Mouse (Mus musculus) heart, postnatal 4 days (tissue): Measurements from ENCODE around the gene Cdh22. TPM values are rescaled to one million over a fixed set of nuclear protein-coding genes. Genes with fewer than 3 reads are reported as not detected.

Experiments
- DNase-seq: peaks from one replicate; pipeline ENCODE4 v3.0.0; 2021
- total RNA-seq, 2 experiments: library from RNA; stranded (reverse); gene quantifications; 2 replicates each; pipeline ENCODE4 v1.2.3; 2021

Gene Cdh22
- total RNA-seq, 2 experiments from 2014 or later, result 0.24 to 0.27 TPM

DNA sequence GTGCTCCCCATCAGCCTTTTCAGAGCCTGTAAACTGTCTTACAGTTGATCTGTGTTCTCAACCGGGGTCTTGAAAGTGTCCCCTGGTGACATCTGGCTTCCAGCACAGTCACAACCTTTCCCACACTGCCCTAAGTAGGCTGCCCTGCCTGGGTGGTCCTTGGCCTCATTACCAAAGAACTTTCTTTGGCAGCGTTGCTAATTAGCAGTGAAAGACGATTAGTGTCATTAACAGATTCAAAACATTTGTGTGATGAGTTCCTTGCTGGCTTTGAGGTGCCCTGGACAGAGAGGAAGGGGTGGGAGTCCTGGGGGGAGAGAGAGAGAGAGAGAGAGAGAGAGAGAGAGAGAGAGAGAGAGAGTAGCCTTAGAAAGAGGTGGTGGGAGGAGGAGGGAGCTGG, 14.3 kb upstream of the Cdh22 start:
- DNase-seq, result no peak

DNA sequence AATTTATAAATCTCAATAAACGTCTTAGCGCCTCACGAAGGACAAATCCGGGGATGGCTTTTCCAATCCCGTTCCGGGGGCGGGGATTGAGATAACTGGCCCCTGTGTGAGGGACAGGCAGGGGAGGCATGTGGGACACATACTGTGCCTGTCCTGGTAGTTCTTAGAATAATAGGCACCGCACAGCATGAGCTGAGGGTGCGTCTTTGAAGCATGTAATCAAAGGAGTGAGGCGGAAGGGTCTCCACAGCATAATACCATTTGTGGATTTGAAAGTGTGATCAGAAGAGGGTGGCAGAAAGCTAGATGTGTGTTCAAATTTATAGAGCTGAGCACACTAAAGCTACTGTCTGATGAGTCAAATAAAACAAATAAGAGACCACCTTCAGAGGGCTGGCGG, 11.7 kb upstream of the Cdh22 start:
- DNase-seq, result no peak

DNA sequence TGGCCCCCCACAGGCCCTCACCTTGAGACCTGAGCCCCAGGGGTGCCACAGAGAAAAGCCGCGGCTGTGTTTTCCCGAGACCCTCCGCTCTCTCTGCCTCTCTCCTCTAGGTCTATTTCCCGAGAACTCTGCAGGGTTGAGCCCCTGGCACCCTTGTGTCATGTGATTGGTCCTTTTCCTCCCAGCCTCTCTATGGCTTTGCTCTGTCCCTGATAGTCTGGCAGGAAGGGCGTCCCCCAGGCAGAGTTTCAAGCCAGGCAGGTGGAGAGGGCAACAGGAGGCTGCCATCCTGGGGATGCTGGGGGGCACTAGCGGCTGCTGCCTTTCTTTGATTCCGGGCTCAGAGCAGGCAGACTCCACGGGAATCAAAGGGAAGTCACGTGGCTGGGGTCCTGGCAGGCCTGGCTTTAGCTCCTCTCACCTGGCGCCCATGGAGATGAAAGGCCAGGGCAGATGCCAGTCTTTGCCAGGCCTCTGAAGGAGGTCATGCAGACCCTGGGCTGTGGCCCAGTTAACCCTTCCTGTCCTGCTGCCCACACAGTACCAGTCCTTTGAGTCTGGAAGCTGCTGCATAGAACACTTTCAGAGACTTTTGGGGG, 8.6 kb upstream of the Cdh22 start:
- DNase-seq, result no peak

DNA sequence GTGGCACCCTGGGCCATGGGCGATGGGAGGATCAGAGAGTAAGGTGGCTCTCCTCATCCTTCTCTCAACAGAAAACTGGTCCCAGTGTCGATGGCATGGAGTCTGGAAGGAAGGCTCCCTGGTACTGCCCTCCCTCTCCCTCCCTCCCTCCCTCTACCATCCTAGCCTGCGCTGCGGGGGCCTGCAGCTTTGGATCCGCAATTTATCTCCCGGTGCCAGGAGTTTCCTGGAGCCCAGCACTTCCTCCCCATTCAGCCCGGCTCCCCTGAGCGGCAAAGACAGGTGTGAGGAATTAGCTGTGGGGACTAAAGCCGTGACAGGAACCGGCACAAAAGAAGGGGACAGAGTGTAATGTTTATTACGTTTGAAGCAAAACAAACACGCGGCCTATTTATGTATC, 7.9 kb upstream of the Cdh22 start:
- no peak for DNase-seq

DNA sequence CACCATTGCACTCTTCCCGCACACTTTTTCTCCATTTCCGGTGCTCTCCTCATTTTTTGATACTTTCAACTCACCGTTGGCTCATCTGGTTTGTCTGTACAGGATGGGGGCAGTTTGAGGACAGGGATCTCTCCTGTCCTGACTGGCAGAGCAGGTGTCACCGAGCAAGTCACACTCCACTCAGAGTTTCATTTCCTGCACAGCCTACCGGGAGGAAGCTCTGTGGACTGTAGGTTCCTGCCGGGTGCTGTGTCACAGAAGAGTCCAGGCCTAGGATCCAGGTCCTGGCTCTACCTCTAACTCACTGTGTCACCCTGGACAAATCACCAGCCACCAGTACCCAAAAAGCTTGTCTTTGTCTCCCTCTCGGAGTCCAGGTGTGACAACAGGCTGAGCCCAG, 7.1 kb upstream of the Cdh22 start:
- DNase-seq, result no peak

DNA sequence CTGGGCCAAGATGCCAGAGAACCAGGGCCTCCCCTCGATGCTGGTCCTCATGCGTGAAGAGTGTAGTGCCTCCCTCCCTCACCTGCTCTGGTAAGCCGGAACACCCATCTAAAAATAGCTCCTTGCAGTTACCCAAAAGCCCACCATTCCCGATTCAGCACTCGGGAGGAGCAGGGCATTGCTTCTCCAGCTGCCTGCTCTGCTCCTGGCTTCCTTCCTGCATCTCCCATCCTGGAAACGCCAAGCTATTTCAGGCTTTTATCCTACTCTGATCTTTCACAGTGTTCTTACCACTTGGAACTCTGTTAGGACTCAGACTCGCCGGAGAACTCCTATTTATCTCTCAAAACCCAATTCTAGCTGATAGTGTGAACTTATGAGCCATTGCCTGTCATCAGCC, 5.7 kb upstream of the Cdh22 start:
- no peak for DNase-seq

DNA sequence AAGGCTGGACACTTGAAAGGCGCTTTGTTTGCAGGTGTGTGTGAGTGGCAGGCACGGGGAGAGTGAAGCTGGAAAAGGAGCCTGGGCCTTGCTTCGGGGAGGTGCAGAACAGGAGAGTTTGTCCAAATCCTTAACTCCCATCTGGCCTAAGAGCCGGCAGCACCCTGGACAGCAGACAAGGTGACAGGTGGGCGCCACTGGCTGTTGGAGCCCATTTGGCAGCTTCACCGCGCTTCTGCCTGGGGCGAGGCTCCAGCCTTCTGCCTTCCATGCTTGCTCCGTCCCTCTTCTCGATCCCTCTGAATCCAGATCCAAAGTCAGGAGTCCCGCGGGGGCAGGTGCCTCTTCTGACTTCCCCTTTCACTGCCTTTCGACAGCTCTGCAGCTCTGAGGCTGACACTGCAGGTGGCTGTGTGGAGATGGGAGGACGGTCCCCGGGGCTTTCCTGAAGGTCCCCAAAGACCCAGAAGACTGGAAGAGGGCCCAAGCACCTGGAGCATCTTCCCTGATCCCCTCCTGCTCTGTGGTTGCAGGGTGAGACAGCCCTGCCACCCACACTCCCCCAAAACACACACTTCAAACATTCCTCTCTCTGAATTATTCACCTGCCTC, 5.0 kb upstream of the Cdh22 start:
- peak; percentile 24 for DNase-seq

DNA sequence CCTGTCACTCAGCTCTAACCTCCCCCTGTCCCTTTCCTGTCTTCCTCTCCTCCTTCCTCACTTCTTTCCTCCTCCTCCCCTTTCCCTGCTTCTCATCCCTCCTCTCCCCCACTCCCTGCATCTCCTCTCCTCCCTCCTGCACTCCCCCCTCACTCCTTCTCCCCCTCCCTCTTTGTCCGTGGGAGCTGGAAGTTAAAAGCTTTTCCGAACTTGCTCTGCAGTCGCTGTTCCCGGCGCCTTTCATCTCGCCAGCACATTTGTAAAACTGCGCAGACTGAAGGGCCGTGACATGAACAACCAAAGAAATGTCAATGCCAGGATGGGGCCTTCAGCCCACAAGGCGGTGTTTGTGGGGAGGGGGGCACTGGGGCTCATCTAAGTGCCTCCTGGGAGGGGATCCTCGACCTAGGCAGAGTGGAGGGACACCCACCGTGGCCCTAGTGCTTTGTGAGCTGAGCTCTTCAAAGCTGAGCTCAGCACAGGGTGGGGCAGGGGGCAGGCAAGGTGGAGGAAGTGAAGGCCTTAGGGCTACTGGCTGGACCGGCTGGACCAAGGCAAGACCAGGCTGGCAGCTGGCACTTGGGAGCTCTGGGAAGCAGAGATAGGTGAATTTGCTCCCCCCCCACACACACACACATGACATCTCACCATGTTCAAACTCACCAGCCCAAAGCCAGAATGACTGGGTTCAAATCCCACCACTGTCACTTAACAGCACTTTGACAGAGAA, 3.9 kb upstream of the Cdh22 start:
- no peak for DNase-seq

DNA sequence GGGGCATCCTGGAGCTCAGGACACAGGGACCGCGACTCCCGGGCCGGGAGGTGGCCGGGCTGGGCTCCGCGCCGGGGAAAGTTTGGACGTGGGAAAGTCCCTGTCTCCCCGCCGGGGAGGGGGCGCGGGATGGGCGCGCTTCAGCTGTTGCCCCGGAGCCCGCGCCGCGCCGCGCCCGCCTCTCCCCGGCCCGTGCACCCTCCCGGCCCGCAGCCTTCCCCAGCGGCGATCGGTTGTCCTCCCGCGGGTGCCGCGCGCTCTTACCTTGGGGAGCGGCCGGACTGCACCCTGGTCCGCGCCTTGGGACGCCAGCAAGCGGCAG, 401 bp downstream of the Cdh22 start:
- DNase-seq, result no peak

DNA sequence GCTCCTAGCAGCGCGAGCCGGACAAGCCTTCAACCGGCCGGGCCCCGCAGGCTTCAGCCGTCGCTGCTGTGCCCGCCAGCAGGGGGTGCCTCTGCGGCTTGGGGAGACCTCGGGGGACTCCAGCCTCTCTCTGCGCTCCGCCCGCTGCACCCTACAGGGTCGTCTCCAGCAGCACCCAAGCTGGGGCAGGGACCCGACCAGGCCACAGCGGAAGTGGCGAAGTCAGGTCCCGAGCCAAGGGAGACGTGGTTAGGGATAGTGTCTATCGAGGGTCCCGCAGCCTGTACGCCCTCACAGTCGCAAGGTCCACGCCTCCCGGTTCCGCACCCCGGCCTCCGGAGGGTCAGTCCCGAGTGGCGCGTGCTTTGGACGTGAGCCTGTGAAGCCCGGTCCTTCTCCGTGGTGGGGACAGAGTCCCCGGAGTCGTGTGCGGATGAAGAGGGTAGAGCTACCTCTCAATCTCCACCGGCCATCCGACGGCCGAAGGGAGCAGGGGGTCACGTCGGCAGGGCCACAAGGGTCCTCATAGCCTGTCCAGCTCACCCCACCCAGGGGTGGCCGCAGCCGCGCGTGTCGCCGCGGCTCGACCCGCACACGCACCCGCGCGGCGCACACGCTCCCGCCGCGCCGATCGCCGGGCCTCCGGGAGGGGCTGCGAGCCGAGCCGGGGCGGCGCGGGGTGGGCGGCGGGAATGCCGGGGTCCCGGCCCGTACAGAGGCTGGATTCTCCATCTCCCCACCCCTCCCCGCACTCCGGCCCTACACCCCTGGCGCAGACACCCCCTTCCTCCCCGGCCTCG, 962 bp downstream of the Cdh22 start:
- peak; percentile 70 for DNase-seq

DNA sequence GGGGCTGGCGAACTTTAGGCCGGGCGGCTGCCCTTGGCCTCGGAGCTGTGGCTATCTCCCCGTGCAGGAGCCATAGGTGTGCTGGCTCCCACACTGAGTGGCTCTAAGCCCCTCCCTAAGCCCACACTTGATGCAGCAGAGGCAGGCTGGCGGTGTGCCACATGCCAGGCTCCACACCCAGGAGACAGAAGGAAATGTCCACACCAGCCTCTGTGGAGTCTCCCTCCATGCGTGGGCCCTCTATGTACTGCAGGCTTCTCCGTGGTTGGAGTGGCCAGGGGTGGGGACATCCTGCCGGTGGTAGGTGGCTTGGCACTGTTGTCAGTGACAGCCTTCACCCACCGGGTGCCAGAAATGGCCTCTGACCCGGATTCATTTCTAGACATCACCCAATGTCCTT, 5.6 kb downstream of the Cdh22 start:
- no peak for DNase-seq

DNA sequence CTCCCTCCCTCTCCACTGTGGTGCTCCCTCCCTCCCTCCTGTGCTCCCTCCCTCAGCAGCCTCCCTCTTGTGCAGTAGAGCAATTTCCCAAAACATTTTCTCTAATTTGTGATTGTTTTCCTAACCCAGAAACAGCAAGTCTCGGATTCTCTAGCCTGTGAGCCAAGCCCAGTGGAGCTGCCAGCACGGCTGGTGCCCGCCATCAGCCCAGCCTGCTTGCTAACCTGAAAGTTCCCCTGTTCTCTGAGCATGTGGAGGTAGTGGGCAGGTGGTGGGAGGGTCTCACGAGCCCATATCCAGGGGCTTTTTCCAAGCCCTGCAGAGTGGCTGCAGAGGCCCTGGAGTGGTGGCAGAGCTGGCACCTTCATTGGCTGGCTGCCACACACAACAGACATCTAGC, 10.8 kb downstream of the Cdh22 start:
- no peak for DNase-seq

DNA sequence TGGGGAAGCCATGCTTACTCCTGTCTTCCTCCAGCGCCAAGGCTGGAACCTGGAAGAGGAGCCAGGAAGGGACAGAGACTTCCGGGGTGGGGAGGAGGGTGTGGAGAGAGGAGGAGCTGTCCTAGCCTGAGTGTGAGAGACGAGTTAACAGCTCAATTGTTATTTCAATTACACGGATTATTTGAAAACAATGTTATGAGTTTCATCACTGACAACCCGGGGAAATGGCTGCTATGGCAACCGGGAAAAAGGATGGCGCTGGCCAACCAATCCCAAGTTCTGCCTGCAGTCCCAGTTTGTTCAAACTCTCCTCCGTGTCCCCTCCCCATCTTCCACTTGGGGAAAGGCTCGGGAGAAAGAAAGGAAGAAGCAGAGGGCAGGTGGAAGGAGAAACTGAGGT, 12.7 kb downstream of the Cdh22 start:
- DNase-seq, result no peak

DNA sequence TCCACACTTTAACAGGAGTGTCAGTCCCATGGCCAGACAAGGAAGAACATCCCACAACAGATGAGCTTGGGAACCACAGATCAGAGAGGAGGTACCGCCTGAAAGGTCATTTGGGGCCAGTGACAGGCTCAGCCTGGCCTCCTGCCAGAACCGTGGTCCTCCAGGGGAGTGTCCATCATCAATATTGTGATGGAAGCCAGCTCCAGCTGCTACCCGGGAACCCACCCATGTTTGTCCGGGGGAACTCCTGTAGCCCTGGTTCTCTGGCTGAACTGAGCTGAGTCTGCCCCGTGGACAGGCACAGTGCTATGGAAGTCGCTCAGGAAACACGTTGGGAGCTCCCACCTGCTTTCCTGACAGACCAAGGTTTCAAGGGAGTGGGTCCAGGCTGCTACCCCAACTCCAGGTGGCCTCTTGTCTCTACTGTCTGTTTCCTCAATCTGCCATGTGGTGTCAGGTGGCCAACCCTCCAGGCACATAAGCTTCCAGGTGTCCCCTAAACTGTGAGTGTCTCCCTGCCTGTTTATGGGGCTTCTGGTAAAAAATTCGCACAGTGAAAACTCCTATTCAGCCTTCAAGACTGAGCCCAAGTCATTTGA, 14.2 kb downstream of the Cdh22 start:
- no peak for DNase-seq

DNA sequence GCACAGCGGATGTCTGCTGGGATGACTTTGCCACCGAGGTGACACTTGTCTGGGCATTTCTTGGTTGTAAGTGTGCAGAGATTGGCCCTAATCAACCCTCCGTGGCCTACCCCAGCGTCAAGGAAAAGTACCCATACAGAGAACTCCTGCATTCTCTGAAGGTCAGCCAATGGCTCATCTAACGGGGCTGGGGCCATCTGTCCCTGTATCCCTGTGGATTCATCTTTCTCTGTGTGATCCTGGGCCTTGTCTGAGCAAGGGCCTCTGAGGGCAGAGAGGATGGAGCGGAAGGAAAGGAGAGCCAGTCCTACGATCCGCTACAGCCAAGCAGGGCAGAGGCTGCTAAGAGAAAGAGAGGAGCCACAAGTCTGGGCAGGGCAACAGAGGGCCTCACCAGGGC, 15.7 kb downstream of the Cdh22 start:
- no peak for DNase-seq

DNA sequence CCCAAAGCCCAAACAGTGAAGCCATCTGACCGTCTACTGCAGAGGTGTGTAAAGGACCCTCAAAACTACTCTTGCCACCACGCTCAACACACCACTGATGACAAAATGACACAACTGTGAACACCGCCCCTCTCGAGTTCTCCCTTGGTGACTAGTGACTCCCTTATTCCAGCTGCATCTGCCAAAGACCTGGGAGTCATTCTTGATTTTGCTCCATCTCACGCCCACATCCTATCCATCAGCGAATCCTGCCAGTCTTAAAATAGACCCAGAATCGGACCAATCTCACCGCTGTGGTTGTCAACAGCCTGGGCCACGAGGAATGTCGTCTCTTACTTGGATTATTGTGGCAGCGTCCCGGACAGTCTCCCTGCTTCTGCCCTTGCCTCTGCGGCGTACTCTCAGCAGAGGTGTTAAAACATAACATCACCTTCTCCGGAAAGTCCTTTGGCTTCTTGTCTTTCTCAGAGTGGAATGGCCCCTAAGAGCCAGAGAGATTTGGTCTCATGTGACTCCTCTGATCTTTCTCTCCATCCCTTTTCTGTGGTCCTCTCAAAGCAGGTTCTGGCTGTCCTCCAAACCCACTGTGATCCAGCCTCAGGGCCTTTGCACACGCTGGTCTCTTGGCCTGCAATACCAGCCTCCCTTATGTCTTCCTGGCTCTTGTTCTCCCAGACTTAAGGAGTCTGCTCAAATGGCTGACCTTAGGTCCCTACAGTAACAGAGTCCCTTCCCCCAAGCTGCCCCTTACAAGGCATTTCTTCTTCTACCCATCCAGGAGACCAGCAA, 17.1 kb downstream of the Cdh22 start:
- DNase-seq, result no peak

DNA sequence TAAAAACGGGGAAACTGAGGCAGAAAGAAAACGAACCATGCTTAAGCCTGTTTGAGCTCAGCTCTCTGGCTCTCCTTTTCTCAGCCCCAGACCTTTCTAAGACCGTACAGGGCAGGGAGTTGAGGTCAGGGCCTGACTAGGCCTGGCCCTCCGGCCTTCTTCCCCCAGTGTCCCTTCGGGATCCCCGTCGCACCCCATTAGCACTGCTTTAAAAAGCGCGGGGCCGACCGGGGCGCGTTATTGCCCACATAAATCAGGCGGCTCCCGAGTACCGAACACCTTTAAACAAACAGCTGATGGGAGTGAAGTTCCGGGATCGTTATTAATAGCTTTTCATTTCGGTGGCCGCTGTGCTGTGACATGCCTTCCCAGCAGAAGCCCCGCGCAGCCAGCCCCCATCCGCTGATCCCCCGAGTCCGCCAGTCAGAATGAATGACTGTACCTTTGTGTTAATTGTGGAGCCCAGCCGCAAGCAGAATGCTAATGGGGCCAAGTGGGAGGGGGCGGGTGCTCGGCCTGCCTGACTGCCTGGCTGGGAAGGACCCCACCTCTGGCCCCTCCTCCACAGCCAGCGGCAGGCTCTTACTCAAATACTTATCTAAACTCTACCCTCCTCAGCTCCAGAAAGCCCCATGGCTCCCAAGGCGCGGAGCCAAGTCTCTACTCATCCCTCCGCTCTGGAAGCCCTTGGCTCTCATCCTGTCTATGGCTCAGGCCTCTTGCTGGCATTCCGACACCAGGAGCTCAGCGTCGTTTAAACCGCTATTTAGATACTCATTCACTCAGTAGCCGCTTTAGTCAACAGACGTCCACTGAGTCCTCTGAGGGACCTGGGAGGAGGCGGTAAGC, 19.3 kb downstream of the Cdh22 start:
- peak; percentile 33 for DNase-seq

DNA sequence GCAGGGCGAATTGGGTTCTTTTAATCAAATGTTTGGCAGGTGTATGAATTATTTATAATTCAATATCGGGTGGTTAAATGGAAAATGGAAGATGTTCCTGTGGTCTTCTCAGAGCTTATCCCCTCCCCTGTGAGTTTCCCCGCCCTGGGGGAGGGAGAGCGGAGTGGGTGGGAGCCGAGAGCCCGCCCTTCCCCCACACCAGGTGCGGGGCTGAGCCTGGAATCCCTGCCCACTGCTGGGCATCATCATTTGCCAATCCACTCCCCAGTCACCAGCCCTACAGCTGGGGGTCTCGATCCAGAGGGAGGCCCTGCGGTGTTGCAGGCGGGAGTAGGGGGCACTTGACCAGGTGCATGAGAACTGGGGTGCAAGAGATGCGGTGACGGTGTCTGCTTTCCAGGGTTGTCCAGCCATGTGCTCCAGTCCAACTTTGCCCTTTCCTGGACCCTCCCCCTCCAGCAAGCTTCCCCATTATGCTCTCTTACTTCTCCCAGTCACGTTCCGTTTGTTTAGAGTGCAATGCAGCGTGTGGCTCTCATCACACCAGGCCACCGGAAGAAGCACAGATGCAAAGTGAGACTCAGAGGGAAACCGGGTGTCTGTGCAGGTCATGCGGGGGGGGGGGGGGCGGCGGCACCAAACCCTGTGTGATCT, 23.1 kb downstream of the Cdh22 start:
- DNase-seq, result no peak

DNA sequence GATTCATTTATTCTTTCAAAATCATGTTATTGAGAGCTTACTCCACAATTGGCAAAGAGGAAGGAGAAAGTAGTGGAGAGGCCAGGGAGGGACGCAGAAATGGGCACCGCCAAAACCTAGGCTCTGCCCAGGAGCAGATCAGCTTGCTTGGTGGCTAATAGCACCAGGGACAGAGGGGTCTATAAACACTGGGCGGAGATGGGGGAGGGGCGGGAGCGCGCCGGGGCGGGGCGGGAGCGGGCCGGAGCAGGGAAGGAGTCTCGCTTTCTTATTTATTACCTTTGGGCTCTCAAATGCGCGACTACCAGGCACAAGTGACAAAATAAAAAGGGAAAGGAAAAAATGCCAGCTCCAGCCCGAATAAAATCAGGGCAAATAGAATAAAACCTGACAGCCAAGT, 23.7 kb downstream of the Cdh22 start:
- no peak for DNase-seq

DNA sequence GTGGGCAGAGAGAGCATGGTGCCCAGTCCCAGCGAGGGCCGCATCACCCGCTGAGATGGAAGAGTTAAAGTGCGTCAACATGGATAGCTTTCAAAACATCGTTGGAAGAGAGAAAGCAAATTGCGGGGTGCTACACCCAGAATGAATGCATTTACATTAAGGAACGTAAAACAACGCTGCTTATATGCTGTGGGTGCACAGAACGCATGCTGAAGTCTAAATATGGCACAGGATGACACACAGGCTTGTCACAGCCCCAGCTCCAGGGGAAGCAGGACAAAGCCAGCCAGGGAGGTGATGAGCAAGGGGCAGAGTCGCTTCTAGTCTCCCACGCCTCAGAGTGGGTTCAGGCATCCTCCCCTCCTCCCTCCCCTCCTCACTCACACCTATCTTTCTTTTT, 27.0 kb downstream of the Cdh22 start:
- DNase-seq, result no peak

DNA sequence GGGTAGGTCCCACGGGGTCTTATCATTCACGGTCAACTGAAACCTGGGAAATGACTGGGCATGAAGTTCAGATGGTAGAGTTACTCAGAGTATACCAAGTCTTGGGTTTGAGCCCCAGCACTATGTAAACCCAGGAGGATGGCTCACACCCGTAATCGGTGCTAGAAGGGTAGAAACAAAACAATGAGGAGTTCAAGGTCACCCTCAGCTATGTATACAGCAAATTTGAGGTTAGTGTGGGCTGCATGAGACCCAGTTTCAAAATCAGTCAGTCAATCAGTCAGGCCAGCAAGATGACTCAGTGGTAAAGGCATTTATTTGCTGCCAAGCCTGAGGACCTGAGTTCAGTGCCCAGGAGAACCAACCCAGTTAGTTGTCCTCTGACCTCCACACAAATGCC, 27.6 kb downstream of the Cdh22 start:
- DNase-seq, result no peak
